Comparison of ENCODE assay signal across 12 mouse cellular contexts in the genomic region with DNA sequence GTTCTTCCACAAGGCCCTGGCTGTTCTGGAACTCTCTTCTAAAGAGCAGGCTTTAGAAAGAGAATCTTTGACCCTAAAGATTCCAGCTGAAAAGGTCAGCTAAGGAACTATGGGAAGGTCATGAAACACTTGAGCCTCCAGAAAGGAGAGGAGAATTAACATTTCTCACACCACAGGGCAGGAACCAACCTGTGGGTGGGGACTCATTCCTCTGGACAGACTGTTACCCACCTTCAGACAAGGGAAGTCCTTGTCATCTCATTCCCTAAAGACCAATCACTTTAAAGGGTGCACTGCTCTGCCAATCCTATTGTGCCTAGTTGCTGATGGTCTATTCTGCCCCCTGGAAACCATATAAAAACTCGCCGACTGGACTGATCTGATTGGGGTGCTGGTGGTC.
"Had no signal": no experiment of that assay in that cellular context is flagged by ENCODE, and none has a peak within 500 bp of the region (broad histone marks: within the 10 kb centered on the region; RNA-seq: fewer than 3 reads in every experiment).

No protein-coding gene starts in this region.

- ATAC-seq: liver, embryonic 12.5 days had no signal

- H3K36me3 ChIP-seq: limb, embryonic 15.5 days; liver, embryonic 12.5 days; midbrain, embryonic 12.5 days had no signal

- H3K9me3 ChIP-seq: limb, embryonic 15.5 days; liver, embryonic 12.5 days; midbrain, embryonic 12.5 days had no signal

- H3K4me3 ChIP-seq: left cerebral cortex, adult 2 months; limb, embryonic 15.5 days; liver, embryonic 12.5 days; midbrain, embryonic 12.5 days had no signal

- DNase-seq: kidney, postnatal 10 days; kidney, postnatal 4 days; lung, embryonic 14.5 days; lung, postnatal 10 days; lung, postnatal 4 days; right cerebral cortex, adult 18-20 months; right cerebral cortex, postnatal 25 days; thymus, postnatal 4 days had no signal

- H3K4me2 ChIP-seq: limb, embryonic 15.5 days; liver, embryonic 12.5 days; lung, embryonic 14.5 days; midbrain, embryonic 12.5 days had no signal

- H3K27me3 ChIP-seq: limb, embryonic 15.5 days; liver, embryonic 12.5 days; midbrain, embryonic 12.5 days had no signal

- H3K27ac ChIP-seq: left cerebral cortex, adult 2 months; limb, embryonic 15.5 days; liver, embryonic 12.5 days; midbrain, embryonic 12.5 days had no signal

- H3K4me1 ChIP-seq: liver, embryonic 12.5 days had no signal

- H3K9ac ChIP-seq: limb, embryonic 15.5 days; liver, embryonic 12.5 days; lung, embryonic 14.5 days; midbrain, embryonic 12.5 days had no signal
